Mouse (Mus musculus) left cerebral cortex, postnatal 36 days (tissue): ENCODE results near the gene Fgfr2. TPM values are rescaled to one million over a fixed set of nuclear protein-coding genes. Genes with fewer than 3 reads are reported as not detected.

ENCODE experiments used
- DNase-seq, 2 experiments: peaks; one replicate each; pipeline ENCODE4 v3.0.0; 2021 to 2022; ENCODE audit warnings: low spot score in 2 of 2, mixed read lengths in 1 of 2
- intact Hi-C: fragments of 180-260 bp; cut with DNase I; formaldehyde crosslinking; loops from one replicate; pipeline ENCODE4 v1.15.1; 2025
- total RNA-seq, 2 experiments: library from RNA; stranded (reverse); gene quantifications; 2 replicates each; pipeline ENCODE4 v1.2.3; 2021

Fgfr2 gene
- total RNA-seq, 2 experiments from 2014 or later = 41.6 to 46.6 TPM

GRCm38 (mm10) chr7:132702024-132702423 is 421.1 kb downstream of the Fgfr2 start:
- intact Hi-C loops = no loop called here

GRCm38 (mm10) chr7:132701412-132701811 is 421.7 kb downstream of the Fgfr2 start:
- no peak for DNase-seq
- intact Hi-C loops = no loop called here

More at GRCm38 (mm10) chr7:132702024-132702423, 421.1 kb downstream of the Fgfr2 start:
- DNase-seq = peak in 1 of 2 experiments; percentile 2

GRCm38 (mm10) chr7:132700107-132700506 is 423.0 kb downstream of the Fgfr2 start:
- no peak for DNase-seq
- intact Hi-C loops = no loop called here

- DNase-seq = no peak
- intact Hi-C loops = no loop called here
Observed at GRCm38 (mm10) chr7:132699639-132700038, 423.5 kb downstream of the Fgfr2 start.

- DNase-seq = no peak
- intact Hi-C loops = no loop called here
Observed at GRCm38 (mm10) chr7:132699165-132699564, 424.0 kb downstream of the Fgfr2 start.

- intact Hi-C loops = no loop called here
- DNase-seq = no peak
Observed at GRCm38 (mm10) chr7:132698737-132699136, 424.4 kb downstream of the Fgfr2 start.

- DNase-seq = no peak
- intact Hi-C loops = no loop called here
Observed at GRCm38 (mm10) chr7:132697258-132697796, 425.8 kb downstream of the Fgfr2 start.

- intact Hi-C loops = no loop called here
- DNase-seq = no peak
Observed at GRCm38 (mm10) chr7:132693561-132693960, 429.6 kb downstream of the Fgfr2 start.

- no peak for DNase-seq
- intact Hi-C loops = no loop called here
Observed at GRCm38 (mm10) chr7:132692719-132693118, 430.4 kb downstream of the Fgfr2 start.

GRCm38 (mm10) chr7:132690716-132691472 is 432.3 kb downstream of the Fgfr2 start:
- intact Hi-C loops = no loop called here

GRCm38 (mm10) chr7:132689722-132690121 is 433.4 kb downstream of the Fgfr2 start:
- DNase-seq = no peak
- intact Hi-C loops = no loop called here

More at GRCm38 (mm10) chr7:132690716-132691472, 432.3 kb downstream of the Fgfr2 start:
- no peak for DNase-seq

- no peak for DNase-seq
Observed at GRCm38 (mm10) chr7:132688721-132689120, 434.4 kb downstream of the Fgfr2 start.

GRCm38 (mm10) chr7:132687897-132688296 is 435.3 kb downstream of the Fgfr2 start:
- no peak for DNase-seq
- intact Hi-C loops = no loop called here

More at GRCm38 (mm10) chr7:132688721-132689120, 434.4 kb downstream of the Fgfr2 start:
- intact Hi-C loops = no loop called here

GRCm38 (mm10) chr7:132686515-132686914 is 436.6 kb downstream of the Fgfr2 start:
- no peak for DNase-seq
- intact Hi-C loops = no loop called here

- intact Hi-C loops = no loop called here
- DNase-seq = no peak
Observed at GRCm38 (mm10) chr7:132683923-132684322, 439.2 kb downstream of the Fgfr2 start.

GRCm38 (mm10) chr7:132682901-132683300 is 440.2 kb downstream of the Fgfr2 start:
- intact Hi-C loops = no loop called here
- no peak for DNase-seq

GRCm38 (mm10) chr7:132682336-132682735 is 440.8 kb downstream of the Fgfr2 start:
- intact Hi-C loops = no loop called here
- DNase-seq = no peak

- intact Hi-C loops = no loop called here
- DNase-seq = no peak
Observed at GRCm38 (mm10) chr7:132681831-132682230, 441.3 kb downstream of the Fgfr2 start.

GRCm38 (mm10) chr7:132681296-132681695 is 441.9 kb downstream of the Fgfr2 start:
- intact Hi-C loops = no loop called here
- no peak for DNase-seq

- intact Hi-C loops = no loop called here
- no peak for DNase-seq
Observed at GRCm38 (mm10) chr7:132679549-132679948, 443.6 kb downstream of the Fgfr2 start.

GRCm38 (mm10) chr7:132679117-132679516 is 444.0 kb downstream of the Fgfr2 start:
- intact Hi-C loops = no loop called here
- DNase-seq = no peak
